Mouse (Mus musculus) spleen, postnatal 14 days (tissue): ENCODE data around the gene Tnni3k.

Source experiments
- DNase-seq, 2 experiments: peaks; one replicate each; pipeline ENCODE4 v3.0.0; 2021 to 2022; ENCODE audit warnings: low spot score in 2 of 2

Tnni3k gene

GRCm38 (mm10) chr3:155055231-155055916 lies at the start of gene Tnni3k:
Gene Tnni3k, minus strand, starts transcription at chr3:155055407.
- DNase-seq, result no peak

- DNase-seq, result no peak
Observed at GRCm38 (mm10) chr3:155099266-155099665, 44.1 kb upstream of the Tnni3k start.

GRCm38 (mm10) chr3:155093116-155093956 lies 38.1 kb upstream of the Tnni3k start, which contains the start of the genes Fpgt and Lrriq3:
Gene Fpgt, minus strand, starts transcription at chr3:155093403.
Gene Lrriq3, plus strand, starts transcription at chr3:155093434.
- peak; percentile 39 to 63 for DNase-seq

GRCm38 (mm10) chr3:155092081-155092480 lies 36.9 kb upstream of the Tnni3k start:
- no peak for DNase-seq

GRCm38 (mm10) chr3:155077908-155078307 lies 22.7 kb upstream of the Tnni3k start:
- no peak for DNase-seq

GRCm38 (mm10) chr3:155059449-155059822 lies 4.2 kb upstream of the Tnni3k start:
- DNase-seq, result no peak

- DNase-seq, result no peak
Observed at GRCm38 (mm10) chr3:155058800-155059448, 3.7 kb upstream of the Tnni3k start.

- DNase-seq, result no peak
Observed at GRCm38 (mm10) chr3:155057566-155057965, 2.4 kb upstream of the Tnni3k start.

- no peak for DNase-seq
Observed at GRCm38 (mm10) chr3:155056606-155057005, 1.4 kb upstream of the Tnni3k start.

GRCm38 (mm10) chr3:155053189-155053588 lies 2.0 kb downstream of the Tnni3k start:
- no peak for DNase-seq

GRCm38 (mm10) chr3:155052021-155052420 lies 3.2 kb downstream of the Tnni3k start:
- no peak for DNase-seq

GRCm38 (mm10) chr3:155039012-155039836 lies 16.0 kb downstream of the Tnni3k start:
- DNase-seq, result no peak

GRCm38 (mm10) chr3:155034323-155034722 lies 20.9 kb downstream of the Tnni3k start:
- no peak for DNase-seq

- no peak for DNase-seq
Observed at GRCm38 (mm10) chr3:155030200-155030599, 25.0 kb downstream of the Tnni3k start.

GRCm38 (mm10) chr3:155002781-155003180 lies 52.4 kb downstream of the Tnni3k start:
- no peak for DNase-seq

- no peak for DNase-seq
Observed at GRCm38 (mm10) chr3:155001056-155001455, 54.2 kb downstream of the Tnni3k start.

- DNase-seq, result no peak
Observed at GRCm38 (mm10) chr3:154992678-154993077, 62.5 kb downstream of the Tnni3k start.

GRCm38 (mm10) chr3:154979101-154979500 lies 76.1 kb downstream of the Tnni3k start:
- no peak for DNase-seq

GRCm38 (mm10) chr3:154971626-154972025 lies 83.6 kb downstream of the Tnni3k start:
- no peak for DNase-seq

GRCm38 (mm10) chr3:154970981-154971380 lies 84.2 kb downstream of the Tnni3k start:
- no peak for DNase-seq

- no peak for DNase-seq
Observed at GRCm38 (mm10) chr3:154961284-154961683, 93.9 kb downstream of the Tnni3k start.
